Mouse (Mus musculus) G1E (cell line): ENCODE data around the gene Cyp17a1.

ENCODE experiments used
- CTCF ChIP-seq: IDR thresholded peaks from 2 replicates; pipeline ENCODE4 v1.5.1; 2012; ENCODE audit warnings: low read depth, low read length, inconsistent platforms, mixed read lengths
- TAL1 ChIP-seq: conservative IDR thresholded peaks from 2 replicates; pipeline ENCODE4 v1.6.1; 2012; ENCODE audit warnings: low read depth, low read length, inconsistent platforms, mixed read lengths

- TF ChIP-seq CTCF (no peak), TAL1 (no peak)
These were observed 33.0 kb upstream of the Cyp17a1 start for GRCm38 (mm10) chr19:46705779-46706495.
